Mouse (Mus musculus): ENCODE data around the gene Acp4. TPM values are rescaled to one million over a fixed set of nuclear protein-coding genes. Genes with fewer than 3 reads are reported as not detected.
"Not testable (repeated sequence)": the region's sequence is repeated elsewhere in the genome, so short reads cannot be mapped to it uniquely, and the experiment has no call there.

The Acp4 gene
- 0.12 TPM in 1 of 2 replicates, not detected in the other for polyA plus RNA-seq (2015; fragmentation: Nextera tagmentation; extraction: Ambion mirVana)

DNA sequence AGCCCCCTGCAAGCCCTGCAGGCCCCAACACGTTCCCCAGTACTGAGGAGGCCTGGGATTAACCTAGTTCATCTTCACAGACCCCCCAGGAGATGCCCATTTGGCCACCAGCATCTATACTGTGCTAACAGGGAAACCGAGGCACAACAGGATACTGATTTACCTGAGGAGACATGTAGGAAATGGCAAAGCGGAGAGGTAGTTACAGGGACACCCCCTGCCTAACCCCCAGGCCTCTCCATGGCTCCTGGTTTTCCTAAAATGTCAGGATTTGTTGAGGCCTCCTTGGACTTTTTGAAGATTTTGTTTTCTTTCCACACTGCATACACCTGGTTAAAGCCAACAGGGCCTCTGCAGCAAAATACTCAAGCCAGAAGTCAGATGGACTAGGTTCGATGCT is at the start of gene Acp4:
Acp4 (minus strand) TSS at position 101 of the 400 bp plus-strand sequence.
- WGBS: 85% methylated on average over 4 of the region's 4 CpGs
- Histone ChIP-seq H3K9me3 (ENCODE audit: control insufficient read depth, low read length) (no peaks in the 10 kb centered on the region), H3K36me3 (ENCODE audit: control insufficient read depth, insufficient read depth, low read length) (peaks cover 12% of the 10 kb centered on the region; the same call in 1 of the 2 replicates), H3K4me3 (ENCODE audit: low read length) (no peak within 1 kb of the TSS), H3K4me1 (ENCODE audit: control insufficient read depth, insufficient read depth, low read depth, low read length) (no peaks in the 10 kb centered on the region), H3K27ac (ENCODE audit: low read depth, low read length) (no peak within 1 kb of the TSS), H3K9ac (ENCODE audit: low read depth, low read length) (no peak within 1 kb of the TSS), H3K4me2 (ENCODE audit: low read length) (no peak within 1 kb of the TSS), H3K27me3 (replicated peaks; ENCODE audit: control insufficient read depth, insufficient read depth, low read length) (0 out of 2 replicates have a peak, but pooled peaks cover 2% of the 10 kb centered on the region)
- no peak for ATAC-seq

DNA sequence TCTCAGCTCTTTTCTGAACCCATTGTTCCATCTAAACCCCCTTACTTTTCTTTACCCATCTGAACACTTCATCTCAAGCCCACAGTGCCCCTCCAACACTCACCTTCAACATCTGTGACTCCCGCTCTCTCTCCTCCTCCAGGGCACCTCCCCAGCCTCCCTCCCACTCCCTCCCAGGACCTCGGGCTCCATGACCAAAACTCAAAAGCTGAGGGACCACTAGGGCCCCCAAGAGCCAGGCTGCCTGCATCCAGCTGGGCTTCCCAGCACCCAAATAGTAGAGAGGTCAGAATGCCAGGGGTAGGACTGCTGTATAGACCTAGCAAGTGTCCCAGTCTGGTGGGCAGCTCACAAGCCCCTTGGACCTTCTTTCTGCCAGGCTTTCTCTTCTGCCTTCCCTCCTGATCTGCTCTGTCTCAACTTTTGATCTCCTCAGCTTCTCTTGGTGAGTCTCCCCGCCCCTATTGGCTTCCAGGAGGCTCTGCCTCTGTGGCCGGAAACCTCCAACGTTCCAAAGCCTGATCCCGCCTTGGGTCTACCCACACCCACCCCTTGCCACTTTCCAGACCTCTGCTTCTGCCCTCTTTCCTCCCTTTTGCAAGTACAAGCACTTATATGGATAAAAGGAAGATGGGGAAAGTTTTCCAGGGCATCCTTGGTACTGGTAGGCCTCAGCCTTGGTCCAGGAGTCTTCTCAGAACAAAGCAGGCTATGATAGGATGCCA is 49.5 kb upstream of the Acp4 start, which contains the start of gene Clec11a:
Clec11a (minus strand) TSS at position 387 of the 725 bp plus-strand sequence.
- ATAC-seq: no peak
- peak within 1 kb of the TSS; percentile 69 for H3K27ac ChIP-seq (ENCODE audit: low read depth, low read length)
- peak within 1 kb of the TSS; percentile 77 for H3K4me2 ChIP-seq (ENCODE audit: low read length)
- WGBS: 55% methylated on average over 6 of the region's 6 CpGs
- H3K4me1 ChIP-seq (ENCODE audit: control insufficient read depth, insufficient read depth, low read depth, low read length): peaks cover 18% of the 10 kb centered on the region
- no peaks in the 10 kb centered on the region for H3K9me3 ChIP-seq (ENCODE audit: control insufficient read depth, low read length)
- H3K27me3 ChIP-seq (replicated peaks; ENCODE audit: control insufficient read depth, insufficient read depth, low read length): no peaks in the 10 kb centered on the region
- H3K36me3 ChIP-seq (ENCODE audit: control insufficient read depth, insufficient read depth, low read length): no peaks in the 10 kb centered on the region
- peak within 1 kb of the TSS; percentile 71 for H3K4me3 ChIP-seq (ENCODE audit: low read length)
- H3K9ac ChIP-seq (ENCODE audit: low read depth, low read length): peak within 1 kb of the TSS; percentile 25

DNA sequence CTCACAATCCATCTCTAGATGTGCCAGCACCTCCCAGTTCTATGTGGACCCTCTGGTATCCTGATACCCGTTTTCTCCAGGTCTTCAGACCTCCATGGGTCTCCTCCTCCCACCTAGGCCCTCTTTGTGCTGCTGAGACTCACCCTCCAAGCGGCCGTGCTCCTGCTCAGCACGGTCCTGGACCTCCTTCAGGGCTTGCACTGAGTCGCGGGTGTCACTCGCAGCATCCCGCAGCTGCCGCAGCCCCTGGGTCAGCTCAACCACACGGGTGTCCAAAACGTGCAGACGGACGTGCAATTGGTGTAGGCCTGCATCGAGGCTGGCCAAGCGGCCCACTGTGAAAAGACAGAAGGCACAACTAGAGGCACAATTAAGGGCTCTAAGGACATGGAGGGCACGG is 48.5 kb upstream of the Acp4 start:
- Histone ChIP-seq H3K36me3 (ENCODE audit: control insufficient read depth, insufficient read depth, low read length) (no peaks in the 10 kb centered on the region), H3K4me2 (ENCODE audit: low read length) (peak overlapping the region; percentile 77), H3K4me1 (ENCODE audit: control insufficient read depth, insufficient read depth, low read depth, low read length) (peaks cover 10% of the 10 kb centered on the region), H3K4me3 (ENCODE audit: low read length) (peak overlapping the region; percentile 71), H3K9me3 (ENCODE audit: control insufficient read depth, low read length) (no peaks in the 10 kb centered on the region), H3K9ac (ENCODE audit: low read depth, low read length) (peak overlapping the region; percentile 25), H3K27me3 (replicated peaks; ENCODE audit: control insufficient read depth, insufficient read depth, low read length) (no peaks in the 10 kb centered on the region), H3K27ac (ENCODE audit: low read depth, low read length) (peak overlapping the region; percentile 69)
- no peak; the same call in 1 of the 2 replicates for ATAC-seq
- 9% methylated on average over 16 of the region's 16 CpGs for WGBS

DNA sequence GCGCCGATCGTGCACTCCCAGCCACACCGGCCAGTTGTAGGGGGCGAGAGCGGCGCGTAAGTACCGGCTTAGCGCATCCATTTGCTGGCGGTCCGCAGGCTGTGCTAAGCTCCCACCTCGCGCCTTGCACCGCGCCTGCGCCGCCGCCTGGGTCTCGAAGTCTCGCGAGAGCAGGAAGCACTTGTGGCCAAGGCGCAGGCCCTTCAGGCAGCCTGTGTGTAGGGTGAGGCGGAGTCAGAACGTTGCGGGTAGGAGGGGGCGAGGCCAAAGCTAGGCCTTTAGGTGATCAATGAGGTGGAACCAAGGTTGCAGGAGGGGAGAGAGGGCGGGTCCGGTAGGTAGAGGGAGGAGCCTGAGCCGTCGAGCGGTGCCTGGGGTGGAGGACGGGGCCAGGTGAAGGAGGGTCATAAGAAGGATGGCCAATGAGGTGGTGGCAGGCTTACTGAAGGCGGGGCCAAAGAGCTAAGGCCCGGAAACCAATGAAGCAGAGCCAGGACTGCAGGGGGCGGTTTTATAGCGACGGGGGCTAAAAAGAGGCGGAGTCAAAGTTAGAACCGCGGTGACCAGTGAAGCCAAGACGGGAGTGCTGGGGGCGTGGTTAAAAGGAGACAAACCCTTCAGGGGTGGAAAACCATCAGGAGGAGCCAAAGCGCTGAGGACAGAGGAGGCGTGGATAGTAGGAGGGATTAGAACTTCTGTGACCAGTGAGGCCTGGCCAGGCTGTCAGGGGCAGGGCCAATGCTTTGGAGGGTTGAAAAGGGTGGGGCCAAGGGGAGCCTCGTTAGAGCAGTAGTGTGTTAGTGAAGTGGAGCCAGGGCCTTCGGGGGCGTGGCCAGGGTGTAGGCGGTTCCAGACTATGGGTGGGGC is 47.8 kb upstream of the Acp4 start:
- H3K27ac ChIP-seq (ENCODE audit: low read depth, low read length): peak overlapping the region; percentile 91
- no peaks in the 10 kb centered on the region for H3K9me3 ChIP-seq (ENCODE audit: control insufficient read depth, low read length)
- no peaks in the 10 kb centered on the region for H3K27me3 ChIP-seq (replicated peaks; ENCODE audit: control insufficient read depth, insufficient read depth, low read length)
- 1% methylated on average over 49 of the region's 49 CpGs for WGBS
- H3K4me1 ChIP-seq (ENCODE audit: control insufficient read depth, insufficient read depth, low read depth, low read length): peaks cover 10% of the 10 kb centered on the region
- peak; percentile 95 for ATAC-seq
- H3K36me3 ChIP-seq (ENCODE audit: control insufficient read depth, insufficient read depth, low read length): no peaks in the 10 kb centered on the region
- peak overlapping the region; percentile 91 for H3K9ac ChIP-seq (ENCODE audit: low read depth, low read length)
- peak overlapping the region; percentile 77 for H3K4me2 ChIP-seq (ENCODE audit: low read length)
- H3K4me3 ChIP-seq (ENCODE audit: low read length): peak overlapping the region; percentile 71

DNA sequence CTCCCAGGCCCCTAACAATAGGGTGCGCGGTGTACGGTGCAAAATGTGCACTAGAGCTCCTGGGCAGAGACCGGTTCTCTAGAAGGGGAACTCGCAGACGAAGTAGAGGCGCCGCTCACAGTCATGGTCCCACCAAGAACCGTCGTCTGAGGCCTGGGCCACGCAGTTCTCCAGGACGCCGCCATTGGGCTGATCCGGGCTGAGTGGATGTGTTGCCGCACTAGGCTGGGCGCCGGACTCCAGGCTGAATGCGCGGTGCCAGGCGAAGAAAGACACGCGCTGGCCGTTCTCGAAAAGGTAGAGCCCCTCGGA is 47.2 kb upstream of the Acp4 start:
- peak overlapping the region; percentile 77 for H3K4me2 ChIP-seq (ENCODE audit: low read length)
- ATAC-seq: peak; percentile 37
- H3K27me3 ChIP-seq (replicated peaks; ENCODE audit: control insufficient read depth, insufficient read depth, low read length): no peaks in the 10 kb centered on the region
- H3K9ac ChIP-seq (ENCODE audit: low read depth, low read length): peak overlapping the region; percentile 91
- peak overlapping the region; percentile 71 for H3K4me3 ChIP-seq (ENCODE audit: low read length)
- H3K4me1 ChIP-seq (ENCODE audit: control insufficient read depth, insufficient read depth, low read depth, low read length): peaks cover 10% of the 10 kb centered on the region
- no peaks in the 10 kb centered on the region for H3K9me3 ChIP-seq (ENCODE audit: control insufficient read depth, low read length)
- H3K36me3 ChIP-seq (ENCODE audit: control insufficient read depth, insufficient read depth, low read length): no peaks in the 10 kb centered on the region
- 0% methylated on average over 25 of the region's 25 CpGs for WGBS
- peak overlapping the region; percentile 91 for H3K27ac ChIP-seq (ENCODE audit: low read depth, low read length)

DNA sequence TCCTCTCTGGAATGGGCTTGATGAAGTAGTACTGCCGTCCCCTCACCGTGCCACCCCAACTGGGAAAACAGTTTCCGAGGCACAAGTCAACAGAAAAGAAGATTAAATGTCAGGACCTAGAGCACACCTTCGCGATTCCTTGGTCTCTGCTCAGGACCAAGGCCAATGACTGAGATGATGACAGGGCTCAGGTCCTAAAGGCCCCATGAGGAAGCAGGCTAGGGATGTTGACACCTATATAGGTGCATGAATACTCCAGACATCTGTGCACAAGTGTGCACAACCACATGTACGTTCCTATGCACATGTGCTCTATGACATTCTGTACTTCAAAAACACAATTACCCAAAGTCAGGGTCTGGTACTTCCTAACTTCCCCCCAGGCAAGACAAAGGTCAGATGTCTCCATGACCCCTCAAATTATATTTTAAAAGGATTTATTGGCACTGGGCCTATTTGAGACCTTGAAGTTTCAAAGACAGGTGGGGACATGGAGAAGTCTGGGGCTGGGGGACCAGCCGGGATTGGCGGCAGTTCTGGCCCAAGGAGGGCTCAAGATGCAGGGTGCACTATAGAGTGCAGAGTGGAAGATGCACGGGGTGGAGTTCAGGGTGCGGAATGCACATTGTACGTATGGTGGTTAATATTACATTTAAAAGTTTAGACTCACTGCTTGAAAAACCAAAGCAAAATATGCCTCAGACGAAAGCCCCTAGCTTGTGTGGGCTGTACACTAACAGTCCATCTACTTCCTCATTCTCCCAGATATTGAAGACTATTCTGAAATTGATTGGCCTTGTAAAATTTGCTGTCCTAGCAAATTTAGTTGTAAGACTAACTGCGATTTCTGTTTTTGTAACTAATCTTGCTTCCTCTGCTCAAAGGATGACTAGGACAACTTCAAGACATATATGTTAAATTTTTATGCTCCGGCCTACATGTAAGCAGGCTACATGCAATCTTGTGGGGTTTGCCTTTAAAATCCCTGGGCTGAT is 46.5 kb upstream of the Acp4 start:
- Histone ChIP-seq H3K4me3 (ENCODE audit: low read length) (peak overlapping the region; percentile 71), H3K9ac (ENCODE audit: low read depth, low read length) (peak overlapping the region; percentile 91), H3K27me3 (replicated peaks; ENCODE audit: control insufficient read depth, insufficient read depth, low read length) (no peaks in the 10 kb centered on the region), H3K4me2 (ENCODE audit: low read length) (peak overlapping the region; percentile 77), H3K9me3 (ENCODE audit: control insufficient read depth, low read length) (no peaks in the 10 kb centered on the region), H3K4me1 (ENCODE audit: control insufficient read depth, insufficient read depth, low read depth, low read length) (peaks cover 10% of the 10 kb centered on the region), H3K27ac (ENCODE audit: low read depth, low read length) (peak overlapping the region; percentile 91), H3K36me3 (ENCODE audit: control insufficient read depth, insufficient read depth, low read length) (no peaks in the 10 kb centered on the region)
- ATAC-seq: no peak
- WGBS: 87% methylated on average over 14 of the region's 14 CpGs

DNA sequence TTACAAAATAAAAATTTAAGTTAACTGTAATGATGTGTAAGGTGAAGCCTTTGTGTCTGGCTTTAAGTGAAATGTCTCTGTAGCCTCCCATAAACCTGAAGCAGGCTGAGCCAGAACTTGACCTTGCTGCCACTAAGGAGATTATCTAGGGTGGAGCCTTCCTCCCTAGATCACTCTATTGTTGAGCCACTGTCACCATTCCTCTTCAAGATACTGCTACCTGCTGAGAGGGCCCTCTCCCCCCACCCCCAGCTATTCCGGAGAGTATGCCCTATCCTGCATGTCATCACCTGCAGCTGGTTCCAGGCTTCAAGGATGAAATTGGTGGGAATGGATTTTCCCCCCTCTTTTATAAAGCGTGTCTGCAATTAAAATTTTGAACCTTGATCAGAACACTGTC is 40.3 kb upstream of the Acp4 start:
- not testable (repeated sequence) for H3K36me3 ChIP-seq (ENCODE audit: control insufficient read depth, insufficient read depth, low read length); H3K27ac ChIP-seq (ENCODE audit: low read depth, low read length); H3K4me3 ChIP-seq (ENCODE audit: low read length); H3K4me2 ChIP-seq (ENCODE audit: low read length); H3K27me3 ChIP-seq (replicated peaks; ENCODE audit: control insufficient read depth, insufficient read depth, low read length); H3K9ac ChIP-seq (ENCODE audit: low read depth, low read length); H3K4me1 ChIP-seq (ENCODE audit: control insufficient read depth, insufficient read depth, low read depth, low read length); H3K9me3 ChIP-seq (ENCODE audit: control insufficient read depth, low read length); ATAC-seq
- WGBS: 82% methylated on average over 2 of the region's 2 CpGs

DNA sequence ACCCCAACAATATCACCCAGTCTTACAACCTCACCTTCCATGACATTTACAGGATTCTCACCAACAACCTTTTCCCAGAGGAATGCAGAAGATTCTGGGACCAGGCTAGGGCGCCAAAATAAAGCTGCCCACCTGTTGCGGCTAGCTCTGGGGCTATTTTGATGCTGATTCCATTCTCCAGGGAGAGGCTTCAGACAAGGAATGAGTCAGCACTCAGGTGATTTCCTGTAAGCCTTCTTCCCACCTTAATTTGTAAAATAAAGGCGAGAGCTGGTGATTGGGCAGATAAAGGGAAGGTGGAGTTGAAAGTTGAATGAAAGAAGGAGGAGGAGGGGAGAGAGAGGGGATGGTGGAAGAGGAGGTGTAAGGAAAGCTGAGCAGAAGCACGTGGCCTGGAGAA is 34.2 kb upstream of the Acp4 start:
- H3K4me1 ChIP-seq (ENCODE audit: control insufficient read depth, insufficient read depth, low read depth, low read length): no peaks in the 10 kb centered on the region
- H3K9me3 ChIP-seq (ENCODE audit: control insufficient read depth, low read length): peaks cover 8% of the 10 kb centered on the region
- no peak for ATAC-seq
- H3K27ac ChIP-seq (ENCODE audit: low read depth, low read length): no peak overlapping the region
- no peak overlapping the region for H3K9ac ChIP-seq (ENCODE audit: low read depth, low read length)
- H3K36me3 ChIP-seq (ENCODE audit: control insufficient read depth, insufficient read depth, low read length): no peaks in the 10 kb centered on the region
- no peak overlapping the region for H3K4me3 ChIP-seq (ENCODE audit: low read length)
- H3K27me3 ChIP-seq (replicated peaks; ENCODE audit: control insufficient read depth, insufficient read depth, low read length): peaks cover 3% of the 10 kb centered on the region; the same call in 1 of the 2 replicates
- no peak overlapping the region for H3K4me2 ChIP-seq (ENCODE audit: low read length)
- 47% methylated on average over 4 of the region's 4 CpGs for WGBS

Measured in hindbrain, embryonic 16.5 days (tissue).